Mouse (Mus musculus) megakaryocyte, embryonic 14.5 days (primary cell): Measurements from ENCODE around the gene Camk2g. TPM values are rescaled to one million over a fixed set of nuclear protein-coding genes. Genes with fewer than 3 reads are reported as not detected.

Experiments
- H3K27me3 ChIP-seq: replicated peaks from 2 replicates; pipeline ENCODE3; 2012; ENCODE audit warnings: inconsistent platforms
- H3K36me3 ChIP-seq: replicated peaks from 2 replicates; pipeline ENCODE3; 2012; ENCODE audit warnings: low read length, inconsistent platforms, mixed read lengths
- H3K4me1 ChIP-seq: 2 replicates; pipeline ENCODE4 v1.6.1; 2012; ENCODE audit warnings: inconsistent platforms
- H3K4me3 ChIP-seq: replicated peaks from 2 replicates; pipeline ENCODE3; 2012; ENCODE audit warnings: moderate library complexity, mild to moderate bottlenecking, inconsistent platforms
- H3K9me3 ChIP-seq: 2 replicates; pipeline ENCODE4 v1.6.1; 2012; ENCODE audit warnings: inconsistent platforms
- FLI1 ChIP-seq: IDR thresholded peaks from 2 replicates; pipeline ENCODE4 v1.6.1; 2012; ENCODE audit warnings: low read length, inconsistent platforms, mixed read lengths
- GATA1 ChIP-seq: IDR thresholded peaks from 3 replicates; pipeline ENCODE4 v1.6.1; 2012; ENCODE audit warnings: mixed read lengths, low read length, inconsistent platforms, borderline replicate concordance
- polyA plus RNA-seq: library from polyadenylated mRNA; stranded (reverse); fragments of >175 nt; gene quantifications from 2 replicates; pipeline ENCODE4 v1.2.3, GENCODE M21; 2012; ENCODE audit warnings: low replicate concordance; ENCODE audit not compliant: insufficient read depth

Camk2g gene
- polyA plus RNA-seq, 1 experiment = 12.1 TPM

GRCm38 (mm10) chr14:20829523-20830366 lies 35.9 kb upstream of the Camk2g start:
- Histone ChIP-seq H3K4me1 (peaks cover 57% of the 10 kb centered on the region), H3K4me3 (peak overlapping the region; percentile 87), H3K36me3 (no peaks in the 10 kb centered on the region), H3K27me3 (peaks cover 3% of the 10 kb centered on the region), H3K9me3 (no peaks in the 10 kb centered on the region)
- TF ChIP-seq FLI1 (no peak), GATA1 (no peak)

GRCm38 (mm10) chr14:20828524-20828923 lies 34.6 kb upstream of the Camk2g start:
- no peaks in the 10 kb centered on the region for H3K36me3 ChIP-seq
- H3K4me1 ChIP-seq = peaks cover 45% of the 10 kb centered on the region
- no peak overlapping the region for H3K4me3 ChIP-seq
- no peaks in the 10 kb centered on the region for H3K27me3 ChIP-seq
- TF ChIP-seq GATA1 = no peak
- no peak for TF ChIP-seq FLI1
- no peaks in the 10 kb centered on the region for H3K9me3 ChIP-seq

- Histone ChIP-seq H3K4me3 (no peak overlapping the region), H3K36me3 (no peaks in the 10 kb centered on the region), H3K4me1 (peaks cover 34% of the 10 kb centered on the region), H3K9me3 (no peaks in the 10 kb centered on the region), H3K27me3 (no peaks in the 10 kb centered on the region)
- no peak for TF ChIP-seq GATA1
- TF ChIP-seq FLI1 = no peak
Observed at GRCm38 (mm10) chr14:20827491-20827890, 33.6 kb upstream of the Camk2g start.

- TF ChIP-seq FLI1 = no peak
- no peak for TF ChIP-seq GATA1
- Histone ChIP-seq H3K4me3 (no peak overlapping the region), H3K27me3 (no peaks in the 10 kb centered on the region), H3K36me3 (no peaks in the 10 kb centered on the region), H3K9me3 (no peaks in the 10 kb centered on the region), H3K4me1 (peaks cover 30% of the 10 kb centered on the region)
Observed at GRCm38 (mm10) chr14:20827061-20827460, 33.2 kb upstream of the Camk2g start.

GRCm38 (mm10) chr14:20825516-20825915 lies 31.6 kb upstream of the Camk2g start:
- no peaks in the 10 kb centered on the region for H3K9me3 ChIP-seq
- no peak for TF ChIP-seq FLI1
- no peak for TF ChIP-seq GATA1
- no peaks in the 10 kb centered on the region for H3K27me3 ChIP-seq
- no peak overlapping the region for H3K4me3 ChIP-seq
- no peaks in the 10 kb centered on the region for H3K36me3 ChIP-seq
- H3K4me1 ChIP-seq = peaks cover 23% of the 10 kb centered on the region

GRCm38 (mm10) chr14:20824517-20824916 lies 30.6 kb upstream of the Camk2g start:
- peaks cover 23% of the 10 kb centered on the region for H3K4me1 ChIP-seq
- no peaks in the 10 kb centered on the region for H3K9me3 ChIP-seq
- TF ChIP-seq GATA1 (no peak), FLI1 (no peak)
- H3K4me3 ChIP-seq = no peak overlapping the region
- H3K36me3 ChIP-seq = no peaks in the 10 kb centered on the region
- H3K27me3 ChIP-seq = no peaks in the 10 kb centered on the region

- H3K27me3 ChIP-seq = peaks cover 23% of the 10 kb centered on the region
- no peaks in the 10 kb centered on the region for H3K36me3 ChIP-seq
- no peak overlapping the region for H3K4me3 ChIP-seq
- peaks cover 13% of the 10 kb centered on the region for H3K9me3 ChIP-seq
- TF ChIP-seq GATA1 (no peak), FLI1 (no peak)
- H3K4me1 ChIP-seq = peaks cover 33% of the 10 kb centered on the region
Observed at GRCm38 (mm10) chr14:20815448-20815847, 21.6 kb upstream of the Camk2g start.

- Histone ChIP-seq H3K36me3 (no peaks in the 10 kb centered on the region), H3K4me1 (peaks cover 40% of the 10 kb centered on the region), H3K27me3 (peaks cover 28% of the 10 kb centered on the region), H3K4me3 (no peak overlapping the region), H3K9me3 (peaks cover 9% of the 10 kb centered on the region)
- TF ChIP-seq FLI1 (no peak), GATA1 (no peak)
Observed at GRCm38 (mm10) chr14:20811779-20812406, 18.0 kb upstream of the Camk2g start.

- peak overlapping the region; percentile 59 for H3K4me3 ChIP-seq
Observed at GRCm38 (mm10) chr14:20811236-20811635, 17.3 kb upstream of the Camk2g start.

GRCm38 (mm10) chr14:20809820-20810219 lies 15.9 kb upstream of the Camk2g start:
- Histone ChIP-seq H3K36me3 (no peaks in the 10 kb centered on the region), H3K9me3 (no peaks in the 10 kb centered on the region), H3K4me3 (no peak overlapping the region), H3K4me1 (peaks cover 50% of the 10 kb centered on the region), H3K27me3 (peaks cover 38% of the 10 kb centered on the region)
- TF ChIP-seq GATA1 (no peak), FLI1 (no peak)

More at GRCm38 (mm10) chr14:20811236-20811635, 17.3 kb upstream of the Camk2g start:
- no peaks in the 10 kb centered on the region for H3K36me3 ChIP-seq
- TF ChIP-seq GATA1 (no peak), FLI1 (no peak)
- H3K27me3 ChIP-seq = peaks cover 32% of the 10 kb centered on the region
- H3K9me3 ChIP-seq = peaks cover 3% of the 10 kb centered on the region
- peaks cover 45% of the 10 kb centered on the region for H3K4me1 ChIP-seq
